Mouse (Mus musculus): ENCODE results near the gene Dock2. TPM values are rescaled to one million over a fixed set of nuclear protein-coding genes. Genes with fewer than 3 reads are reported as not detected.
A peak's percentile ranks its signal among the peaks of the same experiment; 100 is the strongest.
"Not testable (repeated sequence)": the region's sequence is repeated elsewhere in the genome, so short reads cannot be mapped to it uniquely, and the experiment has no call there.

The Dock2 gene
- 0.48 and 0.72 TPM in 2 replicates for polyA plus RNA-seq (2015; fragmentation: Nextera tagmentation; extraction: Ambion mirVana)

GRCm38 (mm10) chr11:34783587-34784043, at the start of gene Dock2:
Gene Dock2, minus strand, starts transcription at chr11:34783892.
- Histone ChIP-seq H3K4me2 (ENCODE audit: low read length) (no peak within 1 kb of the TSS), H3K9me3 (ENCODE audit: control insufficient read depth, low read length) (no peaks in the 10 kb centered on the region), H3K36me3 (ENCODE audit: control insufficient read depth, insufficient read depth) (no peaks in the 10 kb centered on the region), H3K27ac (ENCODE audit: low read length) (no peak within 1 kb of the TSS), H3K27me3 (replicated peaks; ENCODE audit: control insufficient read depth, insufficient read depth, low read length) (no peaks in the 10 kb centered on the region), H3K4me3 (replicated peaks; ENCODE audit: low read length) (no peak within 1 kb of the TSS), H3K9ac (replicated peaks; ENCODE audit: low read depth, low read length) (no peak within 1 kb of the TSS), H3K4me1 (replicated peaks; ENCODE audit: control insufficient read depth, insufficient read depth, low read length) (no peaks in the 10 kb centered on the region)
- ATAC-seq, result no peak
- WGBS, result 92% methylated on average over 12 of the region's 12 CpGs

DNA sequence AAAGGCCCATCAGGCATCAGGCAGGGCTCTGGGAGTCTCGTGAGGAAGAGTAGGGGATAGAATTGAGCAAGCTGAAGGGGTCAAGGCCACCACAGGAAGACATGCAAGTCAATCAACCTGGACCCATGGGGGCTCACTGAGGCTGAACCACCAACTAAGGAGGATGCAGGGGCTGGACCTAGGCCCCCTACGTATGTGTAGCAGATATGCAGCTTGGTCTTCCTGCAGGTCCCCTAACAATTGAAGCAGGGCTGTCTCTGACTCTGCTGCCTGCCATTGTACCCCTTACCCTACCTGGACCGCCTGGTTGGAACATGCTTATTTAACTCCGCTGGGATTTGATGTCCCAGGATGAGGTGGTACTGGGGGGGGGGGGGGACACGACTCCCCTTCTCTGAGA, 49.0 kb upstream of the Dock2 start:
- ATAC-seq, result no peak; the same call in 1 of the 2 replicates
- Histone ChIP-seq H3K4me1 (replicated peaks; ENCODE audit: control insufficient read depth, insufficient read depth, low read length) (peaks cover 11% of the 10 kb centered on the region), H3K9me3 (ENCODE audit: control insufficient read depth, low read length) (no peaks in the 10 kb centered on the region), H3K9ac (replicated peaks; ENCODE audit: low read depth, low read length) (peak overlapping the region; percentile 54), H3K36me3 (ENCODE audit: control insufficient read depth, insufficient read depth) (no peaks in the 10 kb centered on the region), H3K4me2 (ENCODE audit: low read length) (peak overlapping the region; percentile 90), H3K4me3 (replicated peaks; ENCODE audit: low read length) (peak overlapping the region; percentile 76), H3K27me3 (replicated peaks; ENCODE audit: control insufficient read depth, insufficient read depth, low read length) (no peaks in the 10 kb centered on the region), H3K27ac (ENCODE audit: low read length) (no peak overlapping the region)
- WGBS, result 5% methylated on average over 5 of the region's 5 CpGs

GRCm38 (mm10) chr11:34827803-34828202, 44.1 kb upstream of the Dock2 start:
- Histone ChIP-seq H3K4me3 (replicated peaks; ENCODE audit: low read length) (no peak overlapping the region), H3K36me3 (ENCODE audit: control insufficient read depth, insufficient read depth) (no peaks in the 10 kb centered on the region), H3K9ac (replicated peaks; ENCODE audit: low read depth, low read length) (no peak overlapping the region), H3K4me2 (ENCODE audit: low read length) (no peak overlapping the region), H3K9me3 (ENCODE audit: control insufficient read depth, low read length) (no peaks in the 10 kb centered on the region), H3K4me1 (replicated peaks; ENCODE audit: control insufficient read depth, insufficient read depth, low read length) (peaks cover 5% of the 10 kb centered on the region), H3K27me3 (replicated peaks; ENCODE audit: control insufficient read depth, insufficient read depth, low read length) (no peaks in the 10 kb centered on the region), H3K27ac (ENCODE audit: low read length) (no peak overlapping the region)
- no peak for ATAC-seq
- 94% methylated on average over 3 of the region's 3 CpGs for WGBS

DNA sequence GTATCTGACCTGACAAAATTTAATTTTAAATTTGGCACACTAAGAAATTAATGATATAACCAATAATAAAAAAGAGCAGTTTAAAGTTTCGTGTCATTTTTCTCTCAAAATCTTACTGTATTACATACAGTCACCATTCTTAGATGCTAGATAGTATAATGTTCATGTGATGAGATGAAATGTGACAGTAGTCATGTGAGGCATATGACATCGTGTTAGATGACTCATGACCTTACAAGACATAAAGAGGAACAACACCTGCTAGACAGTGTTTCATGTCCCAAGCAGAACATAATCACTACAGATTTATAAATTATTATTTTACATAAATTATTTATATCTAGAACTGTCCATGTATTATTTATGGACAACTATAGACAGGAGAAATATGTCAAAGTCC, 43.2 kb upstream of the Dock2 start:
- no peaks in the 10 kb centered on the region for H3K9me3 ChIP-seq (ENCODE audit: control insufficient read depth, low read length)
- no peak overlapping the region for H3K4me3 ChIP-seq (replicated peaks; ENCODE audit: low read length)
- no peaks in the 10 kb centered on the region for H3K36me3 ChIP-seq (ENCODE audit: control insufficient read depth, insufficient read depth)
- no peak for ATAC-seq
- no peaks in the 10 kb centered on the region for H3K27me3 ChIP-seq (replicated peaks; ENCODE audit: control insufficient read depth, insufficient read depth, low read length)
- WGBS, result 90% methylated on average over 2 of the region's 2 CpGs
- no peak overlapping the region for H3K27ac ChIP-seq (ENCODE audit: low read length)
- no peak overlapping the region for H3K4me2 ChIP-seq (ENCODE audit: low read length)
- H3K4me1 ChIP-seq (replicated peaks; ENCODE audit: control insufficient read depth, insufficient read depth, low read length), result no peaks in the 10 kb centered on the region
- H3K9ac ChIP-seq (replicated peaks; ENCODE audit: low read depth, low read length), result no peak overlapping the region

DNA sequence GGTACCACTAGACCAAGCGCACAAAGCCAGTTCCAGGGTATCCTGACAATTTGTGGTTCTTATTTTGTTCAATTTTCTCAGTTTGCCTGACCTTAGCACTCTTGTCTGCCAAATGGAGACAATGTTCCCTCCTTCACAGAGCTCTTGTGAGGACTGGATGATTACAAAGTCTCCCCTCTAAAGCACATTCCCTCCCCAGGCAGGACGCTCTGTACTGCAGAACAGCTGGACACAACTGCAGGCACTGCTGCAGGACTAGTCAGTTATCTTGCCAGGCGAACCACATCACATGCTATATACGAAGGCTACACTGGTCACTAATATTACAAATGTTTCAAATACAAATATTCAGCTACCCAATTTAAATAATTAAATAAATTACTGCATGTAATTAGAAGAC, 41.1 kb upstream of the Dock2 start:
- Histone ChIP-seq H3K27ac (ENCODE audit: low read length) (no peak overlapping the region), H3K27me3 (replicated peaks; ENCODE audit: control insufficient read depth, insufficient read depth, low read length) (no peaks in the 10 kb centered on the region), H3K9me3 (ENCODE audit: control insufficient read depth, low read length) (no peaks in the 10 kb centered on the region), H3K4me3 (replicated peaks; ENCODE audit: low read length) (no peak overlapping the region), H3K9ac (replicated peaks; ENCODE audit: low read depth, low read length) (no peak overlapping the region), H3K4me1 (replicated peaks; ENCODE audit: control insufficient read depth, insufficient read depth, low read length) (no peaks in the 10 kb centered on the region), H3K4me2 (ENCODE audit: low read length) (no peak overlapping the region), H3K36me3 (ENCODE audit: control insufficient read depth, insufficient read depth) (no peaks in the 10 kb centered on the region)
- ATAC-seq, result no peak
- WGBS, result 95% methylated on average over 4 of the region's 4 CpGs

GRCm38 (mm10) chr11:34814767-34815166, 31.1 kb upstream of the Dock2 start:
- Histone ChIP-seq H3K9ac (replicated peaks; ENCODE audit: low read depth, low read length) (no peak overlapping the region), H3K4me1 (replicated peaks; ENCODE audit: control insufficient read depth, insufficient read depth, low read length) (no peaks in the 10 kb centered on the region), H3K36me3 (ENCODE audit: control insufficient read depth, insufficient read depth) (no peaks in the 10 kb centered on the region), H3K4me3 (replicated peaks; ENCODE audit: low read length) (no peak overlapping the region), H3K27me3 (replicated peaks; ENCODE audit: control insufficient read depth, insufficient read depth, low read length) (no peaks in the 10 kb centered on the region), H3K4me2 (ENCODE audit: low read length) (no peak overlapping the region), H3K27ac (ENCODE audit: low read length) (no peak overlapping the region), H3K9me3 (ENCODE audit: control insufficient read depth, low read length) (no peaks in the 10 kb centered on the region)
- ATAC-seq, result no peak
- WGBS, result 8% methylated on average over 2 of the region's 2 CpGs

- peak; percentile 38; the same call in 1 of the 2 replicates for ATAC-seq
Measured at GRCm38 (mm10) chr11:34814319-34814718, 30.6 kb upstream of the Dock2 start.

GRCm38 (mm10) chr11:34805026-34805425, 21.3 kb upstream of the Dock2 start:
- H3K4me1 ChIP-seq (replicated peaks; ENCODE audit: control insufficient read depth, insufficient read depth, low read length); H3K27me3 ChIP-seq (replicated peaks; ENCODE audit: control insufficient read depth, insufficient read depth, low read length); ATAC-seq; H3K4me3 ChIP-seq (replicated peaks; ENCODE audit: low read length); H3K9me3 ChIP-seq (ENCODE audit: control insufficient read depth, low read length); H3K36me3 ChIP-seq (ENCODE audit: control insufficient read depth, insufficient read depth); H3K4me2 ChIP-seq (ENCODE audit: low read length); H3K27ac ChIP-seq (ENCODE audit: low read length); H3K9ac ChIP-seq (replicated peaks; ENCODE audit: low read depth, low read length): not testable (repeated sequence)
- WGBS, result 81% methylated on average over 4 of the region's 4 CpGs

More at GRCm38 (mm10) chr11:34814319-34814718, 30.6 kb upstream of the Dock2 start:
- Histone ChIP-seq H3K36me3 (ENCODE audit: control insufficient read depth, insufficient read depth) (no peaks in the 10 kb centered on the region), H3K9me3 (ENCODE audit: control insufficient read depth, low read length) (no peaks in the 10 kb centered on the region), H3K27me3 (replicated peaks; ENCODE audit: control insufficient read depth, insufficient read depth, low read length) (no peaks in the 10 kb centered on the region), H3K4me3 (replicated peaks; ENCODE audit: low read length) (no peak overlapping the region), H3K27ac (ENCODE audit: low read length) (no peak overlapping the region), H3K9ac (replicated peaks; ENCODE audit: low read depth, low read length) (no peak overlapping the region), H3K4me1 (replicated peaks; ENCODE audit: control insufficient read depth, insufficient read depth, low read length) (no peaks in the 10 kb centered on the region), H3K4me2 (ENCODE audit: low read length) (no peak overlapping the region)
- WGBS, result 88% methylated on average over 6 of the region's 6 CpGs

GRCm38 (mm10) chr11:34798066-34798465, 14.4 kb upstream of the Dock2 start:
- H3K9ac ChIP-seq (replicated peaks; ENCODE audit: low read depth, low read length); H3K4me2 ChIP-seq (ENCODE audit: low read length); H3K9me3 ChIP-seq (ENCODE audit: control insufficient read depth, low read length); H3K4me1 ChIP-seq (replicated peaks; ENCODE audit: control insufficient read depth, insufficient read depth, low read length); H3K27ac ChIP-seq (ENCODE audit: low read length); H3K36me3 ChIP-seq (ENCODE audit: control insufficient read depth, insufficient read depth); H3K27me3 ChIP-seq (replicated peaks; ENCODE audit: control insufficient read depth, insufficient read depth, low read length); H3K4me3 ChIP-seq (replicated peaks; ENCODE audit: low read length); ATAC-seq: not testable (repeated sequence)
- 59% methylated on average over 8 of the region's 8 CpGs for WGBS

DNA sequence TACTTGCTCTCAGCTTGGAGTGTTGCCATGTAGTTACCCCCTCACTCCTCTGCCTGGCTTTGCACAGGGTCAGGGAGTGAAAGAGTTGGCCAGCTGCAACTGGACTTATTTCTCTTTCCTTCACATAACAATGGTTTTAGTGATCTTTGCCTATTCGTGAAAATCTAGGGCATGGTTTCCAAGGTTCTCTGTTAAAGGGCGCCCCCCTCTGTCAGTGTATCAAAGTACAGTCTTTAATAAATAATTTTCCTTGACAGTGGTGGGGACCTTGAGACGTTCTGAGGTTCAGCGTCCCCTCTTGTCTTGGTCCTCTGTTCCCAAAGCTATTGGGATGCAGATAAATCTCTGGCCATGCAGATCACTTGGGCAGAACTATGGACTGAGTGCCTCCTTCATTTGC, 12.4 kb upstream of the Dock2 start:
- Histone ChIP-seq H3K4me2 (ENCODE audit: low read length) (no peak overlapping the region), H3K27ac (ENCODE audit: low read length) (no peak overlapping the region), H3K27me3 (replicated peaks; ENCODE audit: control insufficient read depth, insufficient read depth, low read length) (no peaks in the 10 kb centered on the region), H3K4me1 (replicated peaks; ENCODE audit: control insufficient read depth, insufficient read depth, low read length) (no peaks in the 10 kb centered on the region), H3K4me3 (replicated peaks; ENCODE audit: low read length) (no peak overlapping the region), H3K9ac (replicated peaks; ENCODE audit: low read depth, low read length) (no peak overlapping the region), H3K36me3 (ENCODE audit: control insufficient read depth, insufficient read depth) (no peaks in the 10 kb centered on the region), H3K9me3 (ENCODE audit: control insufficient read depth, low read length) (no peaks in the 10 kb centered on the region)
- ATAC-seq, result no peak
- 20% methylated on average over 4 of the region's 4 CpGs for WGBS

Data from forebrain, embryonic 16.5 days (tissue).